ENCODE assay signal across 8 mouse cellular contexts in genomic region chr1:86598516-86598915, GRCm38 (mm10). TPM values are rescaled to one million over a fixed set of nuclear protein-coding genes. Genes with fewer than 3 reads are reported as not detected.
DNase-seq lines count a peak whose midpoint lies in the region; ATAC-seq lines count a peak whose summit lies in the region.

No protein-coding gene starts in this region.

- peaks cover 70% of the 10 kb centered on the region for H3K36me3 ChIP-seq in limb, embryonic 15.5 days

- H3K9me3 ChIP-seq in limb, embryonic 15.5 days = no peaks in the 10 kb centered on the region

- ATAC-seq in limb, embryonic 15.5 days (ENCODE audit: insufficient number of reproducible peaks, low FRiP score, low TSS enrichment, low read depth) = no peak

- 0 out of 2 replicates have a peak overlapping the region, but pooled peaks have one; percentile 43 for H3K27ac ChIP-seq in limb, embryonic 15.5 days

- WGBS in limb, embryonic 15.5 days = 58% methylated on average over 3 of the region's 3 CpGs

- H3K4me1 ChIP-seq in limb, embryonic 15.5 days = 0 out of 2 replicates have a peak, but pooled peaks cover 3% of the 10 kb centered on the region

- H3K27me3 ChIP-seq in limb, embryonic 15.5 days = no peaks in the 10 kb centered on the region

- no peak overlapping the region for H3K4me2 ChIP-seq in limb, embryonic 15.5 days

- no peak overlapping the region for H3K9ac ChIP-seq in limb, embryonic 15.5 days

- intact Hi-C loops in left cerebral cortex, postnatal 14 days (cut with DNase I) = no loop called here
- intact Hi-C loops in left cerebral cortex, postnatal 10 days (cut with DNase I) = no loop called here

- no peak overlapping the region for H3K4me3 ChIP-seq in limb, embryonic 15.5 days

- peak; percentile 15 for DNase-seq in adrenal gland, postnatal 14 days
- DNase-seq in adrenal gland, adult 8-10 months = no peak
- DNase-seq in left cerebral cortex, postnatal 14 days (ENCODE audit: low spot score in 2 of 2) = peak; percentile 56 to 57
- no peak for DNase-seq in left cerebral cortex, postnatal 10 days (ENCODE audit: extremely low spot score in 1 of 2, low spot score in 2 of 2)
- DNase-seq in ZHBTc4 (ENCODE audit: low read depth, low spot score) = peak; percentile 62
- DNase-seq in testis, postnatal 10 days (ENCODE audit: low spot score) = no peak
- DNase-seq in adrenal gland, adult (ENCODE audit: inconsistent age in 2 of 2, low spot score in 1 of 2) = no peak

RNA-seq across cellular contexts. Expression of gene Cops7b, which starts 15.8 kb away (rescaled TPM):
- 13.7 and 13.8 TPM in 2 replicates for total RNA-seq in adrenal gland, postnatal 14 days (2021)
- total RNA-seq in adrenal gland, adult 8-10 months (2022) = 10 to 100 TPM; 13.1 to 16.3 (median 14.6) TPM
- 10 to 100 TPM; 24.8 to 28.7 TPM for total RNA-seq in left cerebral cortex, postnatal 14 days (2021)
- total RNA-seq in left cerebral cortex, postnatal 10 days (2021) = 10 to 100 TPM; 27.5 to 30.6 TPM
- polyA plus RNA-seq in limb, embryonic 15.5 days (2015; fragmentation: Nextera tagmentation; extraction: Ambion mirVana) = 36.0 and 36.6 TPM in 2 replicates

RNA-seq across cellular contexts. Expression of gene Pde6d, which starts 16.1 kb away (rescaled TPM):
- 28.8 and 30.3 TPM in 2 replicates for total RNA-seq in adrenal gland, postnatal 14 days (2021)
- total RNA-seq in adrenal gland, adult 8-10 months (2022) = 10 to 100 TPM; 36.8 to 47.2 (median 42.3) TPM
- total RNA-seq in left cerebral cortex, postnatal 14 days (2021) = 10 to 100 TPM; 60.5 to 63.2 TPM
- total RNA-seq in left cerebral cortex, postnatal 10 days (2021) = 10 to 100 TPM; 62.6 to 67.4 TPM
- 65.5 and 66.5 TPM in 2 replicates for polyA plus RNA-seq in limb, embryonic 15.5 days (2015; fragmentation: Nextera tagmentation; extraction: Ambion mirVana)

Comparison
In these comparisons a context has a peak if more than half of its experiments do, and no peak if none do; other contexts are left out.
1. DNase-seq: peak in adrenal gland, postnatal 14 days (single experiment), left cerebral cortex, postnatal 14 days (2 of 2) and ZHBTc4 (single experiment); none in adrenal gland, adult 8-10 months (single experiment), left cerebral cortex, postnatal 10 days (0 of 2), testis, postnatal 10 days (single experiment) and adrenal gland, adult (0 of 2).